Mouse (Mus musculus): ENCODE measurements around the gene Sytl2. TPM values are rescaled to one million over a fixed set of nuclear protein-coding genes. Genes with fewer than 3 reads are reported as not detected.

Sytl2 gene
- polyA plus RNA-seq, 1 experiment from 2014 or later, result 10.0 TPM

DNA sequence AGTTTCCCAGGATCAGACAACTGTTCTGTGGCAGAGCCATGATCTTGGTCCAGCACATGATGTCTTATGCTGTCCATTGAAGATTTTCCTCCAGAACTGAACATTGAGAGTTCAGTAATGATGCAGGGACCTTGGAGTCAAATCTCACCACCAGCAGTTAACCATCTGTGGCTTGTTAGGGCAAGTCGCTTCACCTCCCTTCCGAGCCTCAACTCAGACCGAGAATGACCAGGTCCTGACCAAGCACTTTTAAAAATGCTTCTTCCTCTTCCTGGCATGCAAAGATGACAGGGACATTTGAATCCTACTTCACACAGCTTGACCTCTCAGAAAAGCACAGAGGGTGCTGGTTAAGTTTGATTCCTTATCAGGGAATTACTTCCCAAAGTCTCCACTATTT, 50.1 kb downstream of the Sytl2 start:
- Histone ChIP-seq H3K4me2 (ENCODE audit: low read length) (no peak overlapping the region), H3K9ac (ENCODE audit: low read length) (no peak overlapping the region), H3K9me3 (ENCODE audit: control insufficient read depth, low read length) (no peaks in the 10 kb centered on the region), H3K27ac (replicated peaks in 1 of 2; ENCODE audit: control insufficient read depth in 1 of 2, insufficient read depth in 1 of 2, low read depth in 2 of 2, low read length in 2 of 2) (no peak overlapping the region), H3K4me3 (ENCODE audit: control insufficient read depth in 1 of 2, insufficient read depth in 1 of 2, low read depth in 1 of 2, low read length in 2 of 2) (no peak overlapping the region), H3K27me3 (ENCODE audit: control insufficient read depth, insufficient read depth, low read length) (no peaks in the 10 kb centered on the region), H3K36me3 (ENCODE audit: control insufficient read depth, insufficient read depth, low read length) (no peaks in the 10 kb centered on the region), H3K4me1 (ENCODE audit: control insufficient read depth in 2 of 2, insufficient read depth in 2 of 2, low read length in 2 of 2) (peaks cover 14 to 21% of the 10 kb centered on the region in 2 experiments)
- ATAC-seq (ENCODE audit: insufficient number of reproducible peaks, insufficient read depth, low FRiP score, low read depth), result no peak
- WGBS, result 85% methylated on average over 3 of the region's 3 CpGs

DNA sequence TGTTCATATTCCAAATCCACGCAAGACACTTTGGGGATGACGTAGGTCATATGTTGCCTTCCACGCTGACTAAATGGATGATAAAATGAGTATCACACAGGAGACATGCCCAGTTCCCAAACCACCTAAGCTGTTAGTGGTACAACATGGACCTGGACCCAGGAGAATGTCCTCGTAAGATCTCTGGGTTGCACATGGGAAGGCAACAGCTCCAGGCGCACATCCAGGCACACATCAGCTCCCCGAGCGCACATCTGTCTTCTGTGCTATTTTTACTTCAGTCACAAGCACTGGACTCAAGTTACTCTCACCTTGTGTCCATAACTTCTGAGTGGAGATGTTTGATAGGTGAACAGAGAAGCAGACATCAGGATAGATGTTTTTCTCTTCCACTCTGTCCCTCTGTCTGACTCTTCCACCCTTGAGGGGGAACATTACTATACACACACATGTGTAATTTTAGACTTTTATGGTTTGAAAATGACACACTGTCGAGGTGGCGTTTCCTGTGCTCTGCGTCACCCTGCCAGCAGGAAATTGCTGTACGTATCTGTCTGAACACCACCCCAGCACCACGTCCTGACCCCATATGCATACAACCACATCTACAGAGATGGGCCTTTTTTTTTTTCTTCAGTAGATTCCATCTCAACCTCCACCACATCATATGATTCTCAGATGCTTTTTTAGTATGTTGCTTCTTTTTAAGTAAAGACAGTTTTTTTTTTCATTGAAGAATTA, 51.6 kb downstream of the Sytl2 start:
- H3K27ac ChIP-seq (replicated peaks in 1 of 2; ENCODE audit: control insufficient read depth in 1 of 2, insufficient read depth in 1 of 2, low read depth in 2 of 2, low read length in 2 of 2), result peak overlapping the region; percentile 37; a peak in 3 of 4 replicates

GRCm38 (mm10) chr7:90354229-90354604, 52.2 kb downstream of the Sytl2 start:
- no peaks in the 10 kb centered on the region for H3K36me3 ChIP-seq (ENCODE audit: control insufficient read depth, insufficient read depth, low read length)
- H3K9ac ChIP-seq (ENCODE audit: low read length), result no peak overlapping the region
- H3K4me1 ChIP-seq (ENCODE audit: control insufficient read depth in 2 of 2, insufficient read depth in 2 of 2, low read length in 2 of 2), result peaks cover 11 to 21% of the 10 kb centered on the region in 2 experiments
- no peaks in the 10 kb centered on the region for H3K9me3 ChIP-seq (ENCODE audit: control insufficient read depth, low read length)
- ATAC-seq (ENCODE audit: insufficient number of reproducible peaks, insufficient read depth, low FRiP score, low read depth), result no peak
- peak overlapping the region in 1 of 2 experiments; percentile 37; a peak in 1 of 4 replicates for H3K27ac ChIP-seq (replicated peaks in 1 of 2; ENCODE audit: control insufficient read depth in 1 of 2, insufficient read depth in 1 of 2, low read depth in 2 of 2, low read length in 2 of 2)
- no peak overlapping the region for H3K4me2 ChIP-seq (ENCODE audit: low read length)
- WGBS, result 83% methylated on average over 2 of the region's 2 CpGs
- no peak overlapping the region for H3K4me3 ChIP-seq (ENCODE audit: control insufficient read depth in 1 of 2, insufficient read depth in 1 of 2, low read depth in 1 of 2, low read length in 2 of 2)
- no peaks in the 10 kb centered on the region for H3K27me3 ChIP-seq (ENCODE audit: control insufficient read depth, insufficient read depth, low read length)

More for the DNA sequence above, 51.6 kb downstream of the Sytl2 start:
- Histone ChIP-seq H3K4me2 (ENCODE audit: low read length) (no peak overlapping the region), H3K27me3 (ENCODE audit: control insufficient read depth, insufficient read depth, low read length) (no peaks in the 10 kb centered on the region), H3K4me1 (ENCODE audit: control insufficient read depth in 2 of 2, insufficient read depth in 2 of 2, low read length in 2 of 2) (peaks cover 12 to 21% of the 10 kb centered on the region in 2 experiments), H3K36me3 (ENCODE audit: control insufficient read depth, insufficient read depth, low read length) (no peaks in the 10 kb centered on the region), H3K9me3 (ENCODE audit: control insufficient read depth, low read length) (no peaks in the 10 kb centered on the region), H3K4me3 (ENCODE audit: control insufficient read depth in 1 of 2, insufficient read depth in 1 of 2, low read depth in 1 of 2, low read length in 2 of 2) (no peak overlapping the region), H3K9ac (ENCODE audit: low read length) (no peak overlapping the region)
- no peak for ATAC-seq (ENCODE audit: insufficient number of reproducible peaks, insufficient read depth, low FRiP score, low read depth)
- 46% methylated on average over 12 of the region's 12 CpGs for WGBS

DNA sequence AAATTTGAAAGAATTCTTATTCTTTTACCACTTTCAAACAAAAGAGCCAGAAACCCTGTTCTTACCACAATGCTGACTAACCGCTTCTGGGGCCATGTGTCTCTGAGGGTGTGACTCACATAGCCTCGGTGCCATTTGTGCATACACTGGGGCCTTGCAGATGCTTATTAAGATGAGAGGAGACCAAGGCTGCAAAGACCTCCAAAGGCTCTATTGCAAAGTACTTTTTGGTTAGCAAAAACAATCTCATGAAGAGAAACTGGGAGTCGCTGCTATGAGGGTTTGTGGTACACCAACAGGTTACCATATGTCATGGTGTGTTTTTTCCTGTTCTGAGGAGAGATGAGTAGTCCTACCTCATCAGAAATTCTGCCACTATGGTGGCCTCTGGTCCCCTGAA, 53.4 kb downstream of the Sytl2 start:
- Histone ChIP-seq H3K4me2 (ENCODE audit: low read length) (no peak overlapping the region), H3K27ac (replicated peaks in 1 of 2; ENCODE audit: control insufficient read depth in 1 of 2, insufficient read depth in 1 of 2, low read depth in 2 of 2, low read length in 2 of 2) (no peak overlapping the region), H3K27me3 (ENCODE audit: control insufficient read depth, insufficient read depth, low read length) (no peaks in the 10 kb centered on the region), H3K4me3 (ENCODE audit: control insufficient read depth in 1 of 2, insufficient read depth in 1 of 2, low read depth in 1 of 2, low read length in 2 of 2) (no peak overlapping the region), H3K9me3 (ENCODE audit: control insufficient read depth, low read length) (no peaks in the 10 kb centered on the region), H3K9ac (ENCODE audit: low read length) (no peak overlapping the region), H3K36me3 (ENCODE audit: control insufficient read depth, insufficient read depth, low read length) (no peaks in the 10 kb centered on the region), H3K4me1 (ENCODE audit: control insufficient read depth in 2 of 2, insufficient read depth in 2 of 2, low read length in 2 of 2) (peaks cover 11 to 21% of the 10 kb centered on the region in 2 experiments)
- 88% methylated on average over 3 of the region's 3 CpGs for whole genome bisulfite sequencing
- no peak for ATAC-seq (ENCODE audit: insufficient number of reproducible peaks, insufficient read depth, low FRiP score, low read depth)

DNA sequence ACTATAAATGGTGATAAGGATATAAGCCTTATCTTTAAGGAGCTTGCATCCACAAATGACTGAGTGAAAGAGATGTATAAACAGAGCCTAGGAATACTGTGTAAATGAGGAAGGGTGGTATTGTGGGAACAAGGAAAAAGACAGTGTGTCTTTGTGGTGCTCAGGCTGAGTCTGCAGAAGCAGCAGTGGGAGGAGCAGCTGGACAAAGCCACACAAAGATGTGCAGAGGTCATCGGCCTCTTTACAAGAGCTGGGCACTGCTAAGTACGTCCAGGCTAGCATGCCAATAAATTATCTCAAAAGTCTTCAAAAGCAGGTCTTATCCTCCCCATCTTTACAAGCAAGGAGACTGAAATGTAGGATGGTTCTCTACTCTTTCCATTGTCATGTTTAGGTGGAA, 53.9 kb downstream of the Sytl2 start:
- Histone ChIP-seq H3K9ac (ENCODE audit: low read length) (no peak overlapping the region), H3K36me3 (ENCODE audit: control insufficient read depth, insufficient read depth, low read length) (no peaks in the 10 kb centered on the region), H3K4me2 (ENCODE audit: low read length) (no peak overlapping the region), H3K4me1 (ENCODE audit: control insufficient read depth in 2 of 2, insufficient read depth in 2 of 2, low read length in 2 of 2) (peaks cover 11 to 21% of the 10 kb centered on the region in 2 experiments), H3K9me3 (ENCODE audit: control insufficient read depth, low read length) (no peaks in the 10 kb centered on the region), H3K27ac (replicated peaks in 1 of 2; ENCODE audit: control insufficient read depth in 1 of 2, insufficient read depth in 1 of 2, low read depth in 2 of 2, low read length in 2 of 2) (no peak overlapping the region), H3K27me3 (ENCODE audit: control insufficient read depth, insufficient read depth, low read length) (no peaks in the 10 kb centered on the region), H3K4me3 (ENCODE audit: control insufficient read depth in 1 of 2, insufficient read depth in 1 of 2, low read depth in 1 of 2, low read length in 2 of 2) (no peak overlapping the region)
- ATAC-seq (ENCODE audit: insufficient number of reproducible peaks, insufficient read depth, low FRiP score, low read depth), result no peak
- 85% methylated on average over 2 of the region's 2 CpGs for WGBS

DNA sequence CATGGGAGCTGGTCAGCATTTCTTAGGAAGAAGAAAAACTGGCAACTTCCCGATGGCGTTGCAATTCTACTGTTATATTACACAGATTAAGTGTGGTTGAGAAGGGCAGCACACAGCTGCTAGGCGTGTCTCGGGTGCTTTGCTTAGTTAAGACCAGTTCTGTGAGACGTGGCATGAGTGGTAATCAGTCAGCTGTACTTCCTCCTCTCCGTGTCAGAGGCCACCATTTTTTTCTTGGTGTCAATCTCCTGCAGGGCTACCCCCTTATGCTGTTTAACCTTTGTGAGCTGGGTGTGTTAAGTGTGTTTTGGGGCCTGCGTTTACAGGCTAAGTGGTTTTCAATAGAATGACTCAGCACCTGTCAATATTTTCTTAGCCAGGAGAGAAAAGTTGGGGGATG, 60.7 kb downstream of the Sytl2 start:
- 69% methylated on average over 7 of the region's 7 CpGs for WGBS
- H3K4me3 ChIP-seq (ENCODE audit: control insufficient read depth in 1 of 2, insufficient read depth in 1 of 2, low read depth in 1 of 2, low read length in 2 of 2), result no peak overlapping the region
- H3K27ac ChIP-seq (replicated peaks in 1 of 2; ENCODE audit: control insufficient read depth in 1 of 2, insufficient read depth in 1 of 2, low read depth in 2 of 2, low read length in 2 of 2), result no peak overlapping the region
- no peak overlapping the region for H3K4me2 ChIP-seq (ENCODE audit: low read length)
- no peak overlapping the region for H3K9ac ChIP-seq (ENCODE audit: low read length)
- H3K9me3 ChIP-seq (ENCODE audit: control insufficient read depth, low read length), result no peaks in the 10 kb centered on the region
- H3K4me1 ChIP-seq (ENCODE audit: control insufficient read depth in 2 of 2, insufficient read depth in 2 of 2, low read length in 2 of 2), result no peaks in the 10 kb centered on the region
- H3K27me3 ChIP-seq (ENCODE audit: control insufficient read depth, insufficient read depth, low read length), result no peaks in the 10 kb centered on the region
- no peak for ATAC-seq (ENCODE audit: insufficient number of reproducible peaks, insufficient read depth, low FRiP score, low read depth)
- no peaks in the 10 kb centered on the region for H3K36me3 ChIP-seq (ENCODE audit: control insufficient read depth, insufficient read depth, low read length)

GRCm38 (mm10) chr7:90370071-90370851, 68.2 kb downstream of the Sytl2 start:
- no peaks in the 10 kb centered on the region for H3K36me3 ChIP-seq (ENCODE audit: control insufficient read depth, insufficient read depth, low read length)
- 0 out of 4 replicates have a peak overlapping the region, but pooled peaks of 1 of the 2 experiments have one; percentile 1 for H3K27ac ChIP-seq (replicated peaks in 1 of 2; ENCODE audit: control insufficient read depth in 1 of 2, insufficient read depth in 1 of 2, low read depth in 2 of 2, low read length in 2 of 2)
- no peak overlapping the region for H3K4me3 ChIP-seq (ENCODE audit: control insufficient read depth in 1 of 2, insufficient read depth in 1 of 2, low read depth in 1 of 2, low read length in 2 of 2)
- no peaks in the 10 kb centered on the region for H3K9me3 ChIP-seq (ENCODE audit: control insufficient read depth, low read length)
- H3K9ac ChIP-seq (ENCODE audit: low read length), result no peak overlapping the region
- H3K4me1 ChIP-seq (ENCODE audit: control insufficient read depth in 2 of 2, insufficient read depth in 2 of 2, low read length in 2 of 2), result peaks cover 8 to 16% of the 10 kb centered on the region in 2 experiments
- WGBS, result 60% methylated on average over 6 of the region's 6 CpGs
- H3K27me3 ChIP-seq (ENCODE audit: control insufficient read depth, insufficient read depth, low read length), result no peaks in the 10 kb centered on the region
- ATAC-seq (ENCODE audit: insufficient number of reproducible peaks, insufficient read depth, low FRiP score, low read depth), result no peak
- H3K4me2 ChIP-seq (ENCODE audit: low read length), result no peak overlapping the region

All from heart, embryonic 14.5 days (tissue).